Mouse (Mus musculus): ENCODE measurements around the gene 1500009L16Rik.

- TF ChIP-seq GATA1 (IDR thresholded peaks at IDR 0.05; ENCODE audit: low read length) (no peak), TAL1 (IDR thresholded peaks at IDR 0.05; ENCODE audit: low read length) (no peak)
These were observed 3.7 kb upstream of the 1500009L16Rik start for GRCm38 (mm10) chr10:83718855-83719474.

Measured in erythroblast, embryonic 14.5 days (primary cell).